Mouse (Mus musculus) bone marrow, adult 2 months (tissue): ENCODE data around the gene Grik2.

Source experiments
- CTCF ChIP-seq: fragments of 200-500 bp; IDR thresholded peaks from 2 replicates; pipeline ENCODE4 v1.5.1; 2011; ENCODE audit warnings: low read length, control low read depth; ENCODE audit not compliant: control insufficient read depth, insufficient read depth
- POLR2A ChIP-seq: fragments of 200-500 bp; IDR thresholded peaks from 2 replicates; pipeline ENCODE4 v1.6.1; 2011; ENCODE audit warnings: low read depth, mild to moderate bottlenecking, control low read depth, low read length, borderline replicate concordance; ENCODE audit not compliant: control insufficient read depth

DNA sequence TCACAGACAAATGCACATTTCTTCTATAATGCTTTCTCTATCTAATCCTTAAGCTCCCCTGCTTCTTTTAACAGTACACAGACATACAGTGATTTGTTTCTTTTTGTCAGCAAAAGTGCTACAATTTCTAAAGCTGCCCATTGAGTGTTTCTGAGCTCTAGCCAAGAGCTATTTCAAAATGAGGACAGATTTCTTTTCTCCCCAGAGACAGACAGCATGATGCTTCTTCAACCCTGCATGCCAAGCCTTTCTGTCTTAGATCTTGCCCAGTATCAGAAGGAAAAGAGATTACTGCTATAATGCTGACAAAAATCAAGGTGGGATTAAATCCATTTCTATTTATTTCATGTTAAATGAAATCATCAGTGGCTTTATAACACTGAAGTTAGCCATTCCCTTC is 18.7 kb upstream of the Grik2 start:
- no peak for TF ChIP-seq POLR2A
- TF ChIP-seq CTCF: no peak
